Mouse (Mus musculus): ENCODE results near the gene Ccrl2. TPM values are rescaled to one million over a fixed set of nuclear protein-coding genes. Genes with fewer than 3 reads are reported as not detected.

Gene Ccrl2
- polyA plus RNA-seq (2014; fragmentation: Illumina TruSeq; extraction: RNeasy Lipid Tissue Mini Kit (QIAGEN cat#74804); ENCODE audit: low replicate concordance), result 1.2 TPM

GRCm38 (mm10) chr9:111056798-111057543 lies at the start of gene Ccrl2:
TSS of gene Ccrl2 (minus strand) at chr9:111057519.

DNA sequence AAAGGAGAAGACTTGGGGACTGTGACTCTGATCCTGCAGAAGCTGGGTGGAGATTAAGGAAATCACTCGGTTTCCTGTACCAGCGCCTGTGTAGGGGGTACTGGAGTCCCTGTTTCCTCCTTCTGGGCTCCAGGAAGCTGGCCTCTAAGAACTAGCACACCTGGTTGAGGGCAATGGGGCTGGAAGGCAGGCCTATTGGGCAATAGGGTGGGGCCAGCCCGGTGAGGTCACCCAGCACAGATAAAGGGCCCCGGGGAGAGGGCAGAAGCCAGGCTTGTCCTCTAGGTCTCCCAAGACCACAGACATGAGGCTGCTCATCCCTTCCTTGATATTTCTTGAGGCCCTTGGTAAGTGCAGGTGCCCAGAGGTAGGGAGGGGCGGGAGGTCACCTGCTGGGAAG lies 38.3 kb downstream of the Ccrl2 start, which contains the start of gene Ltf:
Gene Ltf, plus strand, starts transcription at position 250 of the 400 bp plus-strand sequence.

Other genes with a start within 250 kb of the Ccrl2 start
- gene Prss44, start 243.5 kb downstream of the Ccrl2 start, polyA plus RNA-seq (2014; fragmentation: Illumina TruSeq; extraction: RNeasy Lipid Tissue Mini Kit (QIAGEN cat#74804); ENCODE audit: low replicate concordance), result not detected
- not detected for gene Prss43, start 230.8 kb downstream of the Ccrl2 start, polyA plus RNA-seq (2014; fragmentation: Illumina TruSeq; extraction: RNeasy Lipid Tissue Mini Kit (QIAGEN cat#74804); ENCODE audit: low replicate concordance)
- not detected for gene Prss45, start 222.9 kb downstream of the Ccrl2 start, polyA plus RNA-seq (2014; fragmentation: Illumina TruSeq; extraction: RNeasy Lipid Tissue Mini Kit (QIAGEN cat#74804); ENCODE audit: low replicate concordance)
- gene Prss46, start 213.0 kb downstream of the Ccrl2 start, polyA plus RNA-seq (2014; fragmentation: Illumina TruSeq; extraction: RNeasy Lipid Tissue Mini Kit (QIAGEN cat#74804); ENCODE audit: low replicate concordance), result not detected
- gene Prss50, start 199.6 kb downstream of the Ccrl2 start, polyA plus RNA-seq (2014; fragmentation: Illumina TruSeq; extraction: RNeasy Lipid Tissue Mini Kit (QIAGEN cat#74804); ENCODE audit: low replicate concordance), result not detected
- 3.1 TPM for gene Als2cl, start 177.6 kb downstream of the Ccrl2 start, polyA plus RNA-seq (2014; fragmentation: Illumina TruSeq; extraction: RNeasy Lipid Tissue Mini Kit (QIAGEN cat#74804); ENCODE audit: low replicate concordance)
- 0.74 TPM for gene Tmie, start 177.4 kb downstream of the Ccrl2 start, polyA plus RNA-seq (2014; fragmentation: Illumina TruSeq; extraction: RNeasy Lipid Tissue Mini Kit (QIAGEN cat#74804); ENCODE audit: low replicate concordance)
- not detected for gene Fam240a, start 140.7 kb downstream of the Ccrl2 start, polyA plus RNA-seq (2014; fragmentation: Illumina TruSeq; extraction: RNeasy Lipid Tissue Mini Kit (QIAGEN cat#74804); ENCODE audit: low replicate concordance)
- not detected for gene Tdgf1, start 111.4 kb downstream of the Ccrl2 start, polyA plus RNA-seq (2014; fragmentation: Illumina TruSeq; extraction: RNeasy Lipid Tissue Mini Kit (QIAGEN cat#74804); ENCODE audit: low replicate concordance)
- gene Lrrc2, start 106.0 kb downstream of the Ccrl2 start, polyA plus RNA-seq (2014; fragmentation: Illumina TruSeq; extraction: RNeasy Lipid Tissue Mini Kit (QIAGEN cat#74804); ENCODE audit: low replicate concordance), result 0.22 TPM
- 0.37 TPM for gene Rtp3, start 66.9 kb downstream of the Ccrl2 start, polyA plus RNA-seq (2014; fragmentation: Illumina TruSeq; extraction: RNeasy Lipid Tissue Mini Kit (QIAGEN cat#74804); ENCODE audit: low replicate concordance)
- gene Ltf, start 38.2 kb downstream of the Ccrl2 start, polyA plus RNA-seq (2014; fragmentation: Illumina TruSeq; extraction: RNeasy Lipid Tissue Mini Kit (QIAGEN cat#74804); ENCODE audit: low replicate concordance), result not detected
- 95.7 TPM for gene Lrrfip2, start 60.1 kb upstream of the Ccrl2 start, polyA plus RNA-seq (2014; fragmentation: Illumina TruSeq; extraction: RNeasy Lipid Tissue Mini Kit (QIAGEN cat#74804); ENCODE audit: low replicate concordance)
- 18.2 TPM for gene Mlh1, start 214.3 kb upstream of the Ccrl2 start, polyA plus RNA-seq (2014; fragmentation: Illumina TruSeq; extraction: RNeasy Lipid Tissue Mini Kit (QIAGEN cat#74804); ENCODE audit: low replicate concordance)
- 49.2 TPM for gene Epm2aip1, start 214.4 kb upstream of the Ccrl2 start, polyA plus RNA-seq (2014; fragmentation: Illumina TruSeq; extraction: RNeasy Lipid Tissue Mini Kit (QIAGEN cat#74804); ENCODE audit: low replicate concordance)

Data from small intestine, adult 10 weeks (tissue).